Mouse (Mus musculus): ENCODE results near the gene Vmn1r213. TPM values are rescaled to one million over a fixed set of nuclear protein-coding genes. Genes with fewer than 3 reads are reported as not detected.

Gene Vmn1r213
- not detected for polyA plus RNA-seq (2021)

DNA sequence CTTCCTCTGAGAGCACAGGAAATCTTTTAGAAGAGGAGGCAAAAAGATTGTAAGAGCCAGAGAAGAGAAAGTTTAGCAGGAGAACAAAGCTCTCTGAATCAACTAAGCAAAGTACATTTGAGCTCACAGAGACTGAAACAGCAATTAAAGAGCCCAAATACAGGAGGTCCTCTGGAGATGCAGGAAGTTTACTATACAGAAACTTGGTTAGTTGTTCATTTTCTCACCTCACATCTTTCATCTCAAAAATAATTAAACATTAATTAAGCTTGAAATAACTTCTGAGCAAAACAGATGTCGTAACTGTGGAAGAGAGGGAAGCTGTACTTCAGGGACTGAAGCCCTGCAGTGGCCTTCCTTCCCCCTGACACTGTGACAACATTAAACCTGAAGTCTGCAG is at the start of gene Vmn1r213:
Gene Vmn1r213 (plus strand): TSS at position 301 of the 400 bp plus-strand sequence.
- no peaks in the 10 kb centered on the region for H3K27me3 ChIP-seq
- CTCF ChIA-PET, result no interaction called here
- in situ Hi-C loops (cut with MboI; ENCODE audit: low pct_unique_long_range_greater_than_20kb), result no loop called here
- ATAC-seq, result no peak
- DNase-seq (ENCODE audit: low read depth, low spot score), result no peak
- POLR2A ChIA-PET, result no interaction called here
- no peak for TF ChIP-seq CTCF (IDR thresholded peaks at IDR 0.05)

GRCm38 (mm10) chr13:22990214-22990891 is 17.1 kb upstream of the Vmn1r213 start:
- no peak for DNase-seq (ENCODE audit: low read depth, low spot score)
- peaks cover 4% of the 10 kb centered on the region for H3K27me3 ChIP-seq
- TF ChIP-seq CTCF (IDR thresholded peaks at IDR 0.05), result no peak
- ChIA-PET CTCF (no interaction called here), POLR2A (no interaction called here)
- ATAC-seq, result no peak
- in situ Hi-C loops (cut with MboI; ENCODE audit: low pct_unique_long_range_greater_than_20kb), result no loop called here

- CTCF ChIA-PET, result no interaction called here
- ATAC-seq (no peak), DNase-seq (ENCODE audit: low read depth, low spot score) (no peak)
- in situ Hi-C loops (cut with MboI; ENCODE audit: low pct_unique_long_range_greater_than_20kb), result no loop called here
- POLR2A ChIA-PET, result no interaction called here
- TF ChIP-seq CTCF (IDR thresholded peaks at IDR 0.05), result no peak
- peaks cover 4% of the 10 kb centered on the region for H3K27me3 ChIP-seq
Observed at GRCm38 (mm10) chr13:22992178-22992700, 15.2 kb upstream of the Vmn1r213 start.

DNA sequence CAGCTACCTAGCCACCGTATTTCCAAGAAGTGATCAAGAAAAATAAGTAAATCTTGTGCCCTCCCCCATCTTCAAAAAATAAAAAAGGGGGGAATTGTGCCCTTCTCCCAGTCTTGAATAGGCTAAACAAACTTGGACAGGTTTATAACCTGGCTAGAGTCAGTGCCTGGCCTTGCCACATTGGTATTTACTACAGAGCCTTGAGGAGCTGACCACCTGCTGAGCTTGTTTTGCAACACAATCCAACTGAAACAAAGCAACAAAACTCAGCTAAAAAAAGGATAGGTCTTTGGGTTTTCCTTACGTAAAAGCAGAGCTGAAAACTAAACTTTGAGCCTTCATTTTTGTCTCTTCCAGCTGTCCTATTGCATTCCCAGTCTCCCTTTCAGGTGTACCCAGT is 14.7 kb upstream of the Vmn1r213 start:
- ATAC-seq (no peak), DNase-seq (ENCODE audit: low read depth, low spot score) (no peak)
- peaks cover 4% of the 10 kb centered on the region for H3K27me3 ChIP-seq
- ChIA-PET CTCF (no interaction called here), POLR2A (no interaction called here)
- in situ Hi-C loops (cut with MboI; ENCODE audit: low pct_unique_long_range_greater_than_20kb), result no loop called here
- no peak for TF ChIP-seq CTCF (IDR thresholded peaks at IDR 0.05)

DNA sequence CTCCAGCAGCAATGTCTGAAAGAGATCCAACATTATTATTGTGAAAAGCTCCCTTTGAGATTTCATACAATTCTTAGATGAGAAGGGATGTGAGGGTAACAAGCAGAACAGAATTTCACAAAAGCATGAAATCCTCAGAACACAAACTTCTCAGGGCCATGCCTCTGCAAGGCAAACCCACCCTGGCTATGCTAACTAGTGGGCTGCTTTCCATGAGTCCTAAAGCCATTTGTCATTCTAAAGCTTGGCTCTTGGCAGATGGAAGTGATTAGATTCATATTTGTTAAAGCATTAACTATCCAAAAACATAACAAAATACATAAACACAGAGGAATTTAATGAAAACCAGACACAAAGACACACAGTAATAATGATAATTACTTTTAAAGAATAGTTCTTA is 10.7 kb downstream of the Vmn1r213 start:
- no peak for ATAC-seq
- ChIA-PET CTCF (no interaction called here), POLR2A (no interaction called here)
- no peak for TF ChIP-seq CTCF (IDR thresholded peaks at IDR 0.05)
- H3K27me3 ChIP-seq, result no peaks in the 10 kb centered on the region
- in situ Hi-C loops (cut with MboI; ENCODE audit: low pct_unique_long_range_greater_than_20kb), result no loop called here
- no peak for DNase-seq (ENCODE audit: low read depth, low spot score)

DNA sequence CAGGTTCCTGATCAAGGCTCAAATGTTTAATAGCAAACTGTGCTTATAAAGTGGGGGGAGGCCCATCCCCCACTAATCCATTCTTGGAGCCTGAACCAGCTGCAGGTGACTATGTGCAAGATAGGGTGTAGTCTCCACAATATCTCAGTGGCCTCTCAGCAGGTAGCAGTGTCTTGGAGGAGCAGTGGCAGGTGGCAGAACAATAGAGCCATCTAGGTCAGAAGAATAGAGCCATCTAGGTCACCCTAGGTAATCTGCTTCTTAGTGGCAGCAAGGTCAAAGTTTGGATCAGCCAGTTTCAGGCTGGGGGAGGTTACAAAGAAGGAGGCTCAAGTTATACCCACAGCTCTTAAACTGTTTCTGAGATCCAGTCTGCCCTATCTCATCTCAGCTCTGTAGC is 17.4 kb downstream of the Vmn1r213 start:
- CTCF ChIA-PET, result interaction anchor here (1.4 kb wide), 1 partner anchor 15 kb away, joined by 3 read pairs; no protein-coding TSS in a partner anchor
- in situ Hi-C loops (cut with MboI; ENCODE audit: low pct_unique_long_range_greater_than_20kb), result no loop called here

DNA sequence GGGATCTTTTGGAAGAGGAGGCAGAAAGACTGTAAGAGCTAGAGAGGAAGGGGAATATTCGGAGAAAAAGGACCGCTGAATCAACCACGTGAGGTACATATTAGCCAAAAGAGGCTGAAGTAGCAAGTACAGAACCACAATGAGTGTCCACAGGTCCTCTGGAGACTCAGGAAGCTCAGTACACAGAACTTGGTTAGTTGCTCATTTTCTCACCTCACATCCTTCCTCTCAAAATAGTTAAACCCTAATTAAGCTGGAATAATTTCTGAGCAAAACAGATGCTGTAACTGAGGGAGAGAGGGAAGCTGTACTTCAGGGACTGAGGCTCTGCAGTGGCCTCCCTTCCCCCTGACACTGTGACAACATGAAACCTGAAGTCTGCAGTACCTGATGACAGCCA is 22.7 kb downstream of the Vmn1r213 start, which contains the start of gene Vmn1r214:
Gene Vmn1r214 (plus strand): TSS at position 301 of the 400 bp plus-strand sequence.
- DNase-seq (ENCODE audit: low read depth, low spot score), result no peak
- ChIA-PET CTCF (no interaction called here), POLR2A (no interaction called here)
- ATAC-seq, result no peak
- no peak for TF ChIP-seq CTCF (IDR thresholded peaks at IDR 0.05)
- in situ Hi-C loops (cut with MboI; ENCODE audit: low pct_unique_long_range_greater_than_20kb), result no loop called here
- H3K27me3 ChIP-seq, result no peaks in the 10 kb centered on the region

More for the DNA sequence above, 17.4 kb downstream of the Vmn1r213 start:
- no peaks in the 10 kb centered on the region for H3K27me3 ChIP-seq
- DNase-seq (ENCODE audit: low read depth, low spot score) (no peak), ATAC-seq (no peak)
- TF ChIP-seq CTCF (IDR thresholded peaks at IDR 0.05), result no peak
- POLR2A ChIA-PET, result no interaction called here

DNA sequence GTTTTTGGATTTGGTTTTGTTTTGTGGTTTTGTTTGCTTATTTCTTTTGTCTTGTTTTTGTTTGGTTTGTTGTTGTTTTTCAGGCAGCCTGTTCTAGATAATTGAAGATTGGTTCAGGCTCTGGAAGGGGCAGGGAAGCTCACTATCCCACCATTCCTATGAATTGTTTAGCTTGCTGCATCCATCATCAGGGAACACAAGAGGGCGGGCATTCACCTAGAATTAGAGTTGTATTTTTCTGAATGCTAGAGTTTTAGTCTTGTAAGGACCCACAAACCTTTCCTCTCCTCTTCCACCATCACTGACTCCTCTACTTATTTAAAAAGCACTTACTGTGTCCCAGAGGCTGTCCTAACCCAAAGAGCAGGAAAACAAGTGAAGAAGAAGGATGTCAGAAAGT is 50.3 kb downstream of the Vmn1r213 start:
- peaks cover 16% of the 10 kb centered on the region for H3K27me3 ChIP-seq
- DNase-seq (ENCODE audit: low read depth, low spot score) (no peak), ATAC-seq (no peak)
- ChIA-PET POLR2A (no interaction called here), CTCF (no interaction called here)
- in situ Hi-C loops (cut with MboI; ENCODE audit: low pct_unique_long_range_greater_than_20kb), result loop anchor here (10.0 kb wide), 1 partner anchor 347 kb away; no protein-coding TSS in a partner anchor
- TF ChIP-seq CTCF (IDR thresholded peaks at IDR 0.05), result peak; percentile 44

Other genes with a start within 250 kb of the Vmn1r213 start
- gene Vmn1r208, start 230.3 kb upstream of the Vmn1r213 start, polyA plus RNA-seq (2021), result not detected
- gene Vmn1r209, start 198.0 kb upstream of the Vmn1r213 start, polyA plus RNA-seq (2021), result not detected
- not detected for gene Vmn1r210, start 176.3 kb upstream of the Vmn1r213 start, polyA plus RNA-seq (2021)
- gene Vmn1r211, start 150.1 kb upstream of the Vmn1r213 start, polyA plus RNA-seq (2021), result not detected
- gene Vmn1r212, start 123.5 kb upstream of the Vmn1r213 start, polyA plus RNA-seq (2021), result not detected
- not detected for gene Vmn1r214, start 22.8 kb downstream of the Vmn1r213 start, polyA plus RNA-seq (2021)
- gene Vmn1r215, start 60.4 kb downstream of the Vmn1r213 start, polyA plus RNA-seq (2021), result not detected
- not detected for gene Vmn1r217, start 110.6 kb downstream of the Vmn1r213 start, polyA plus RNA-seq (2021)
- not detected for gene Vmn1r218, start 125.5 kb downstream of the Vmn1r213 start, polyA plus RNA-seq (2021)
- not detected for gene Vmn1r219, start 151.7 kb downstream of the Vmn1r213 start, polyA plus RNA-seq (2021)
- 0.03 TPM for gene Vmn1r220, start 180.3 kb downstream of the Vmn1r213 start, polyA plus RNA-seq (2021)
- not detected for gene Vmn1r221, start 206.5 kb downstream of the Vmn1r213 start, polyA plus RNA-seq (2021)
- not detected for gene Vmn1r222, start 228.3 kb downstream of the Vmn1r213 start, polyA plus RNA-seq (2021)
- not detected for gene Vmn1r223, start 239.5 kb downstream of the Vmn1r213 start, polyA plus RNA-seq (2021)